Mouse (Mus musculus) kidney, adult 2 months (tissue): Measurements from ENCODE around the gene Nsl1. TPM values are rescaled to one million over a fixed set of nuclear protein-coding genes. Genes with fewer than 3 reads are reported as not detected.
A peak's percentile ranks its signal among the peaks of the same experiment; 100 is the strongest.
"Not testable (repeated sequence)": the region's sequence is repeated elsewhere in the genome, so short reads cannot be mapped to it uniquely, and the experiment has no call there.

Experiments used
- DNase-seq: peaks from one replicate; pipeline ENCODE4 v3.0.0; 2021
- H3K27ac ChIP-seq: fragments of 200-500 bp; 2 replicates; pipeline ENCODE4 v1.5.1; 2012; ENCODE audit warnings: low read depth, low read length, control low read depth, inconsistent platforms; ENCODE audit not compliant: insufficient read depth
- H3K27me3 ChIP-seq: fragments of 200-500 bp; replicated peaks from 2 replicates; pipeline ENCODE4 v1.6.1; 2012; ENCODE audit warnings: mild to moderate bottlenecking, moderate library complexity, low read length, inconsistent platforms; ENCODE audit not compliant: control insufficient read depth, insufficient read depth
- H3K36me3 ChIP-seq: fragments of 200-500 bp; 2 replicates; pipeline ENCODE4 v1.6.1; 2012; ENCODE audit warnings: mild to moderate bottlenecking, moderate library complexity, low read length, inconsistent platforms; ENCODE audit not compliant: control insufficient read depth, insufficient read depth
- H3K4me1 ChIP-seq: fragments of 200-500 bp; 2 replicates; pipeline ENCODE4 v1.6.1; 2011; ENCODE audit warnings: low read length; ENCODE audit not compliant: control insufficient read depth, insufficient read depth
- H3K4me3 ChIP-seq: fragments of 200-500 bp; 2 replicates; pipeline ENCODE4 v1.5.1; 2011; ENCODE audit warnings: mild to moderate bottlenecking, low read depth, low read length, control low read depth; ENCODE audit not compliant: insufficient read depth
- CTCF ChIP-seq: fragments of 200-500 bp; conservative IDR thresholded peaks from 2 replicates; pipeline ENCODE4 v1.5.1; 2011; ENCODE audit warnings: low read depth, mild to moderate bottlenecking, control low read depth, low read length, moderate library complexity, mixed read lengths; ENCODE audit not compliant: insufficient read depth, insufficient read length
- POLR2A ChIP-seq: fragments of 200-500 bp; IDR thresholded peaks from one replicate; pipeline ENCODE4 v1.6.1; 2011; ENCODE audit warnings: low read depth, low read length, control low read depth
- WGBS: fragments of 180-500 bp; shearing (Covaris S2); methylation state at CpG from one replicate; pipeline ENCODE4 v1.1.7; 2018; 5-methylcytosine and 5-hydroxymethylcytosine counted together
- polyA plus RNA-seq: library from polyadenylated mRNA; depleted of rRNA; stranded (reverse); fragments of >200 nt; gene quantifications from 2 replicates; pipeline ENCODE4 v1.2.3, GENCODE M21; 2012

The Nsl1 gene
- polyA plus RNA-seq, 1 experiment = 0.31 TPM

DNA sequence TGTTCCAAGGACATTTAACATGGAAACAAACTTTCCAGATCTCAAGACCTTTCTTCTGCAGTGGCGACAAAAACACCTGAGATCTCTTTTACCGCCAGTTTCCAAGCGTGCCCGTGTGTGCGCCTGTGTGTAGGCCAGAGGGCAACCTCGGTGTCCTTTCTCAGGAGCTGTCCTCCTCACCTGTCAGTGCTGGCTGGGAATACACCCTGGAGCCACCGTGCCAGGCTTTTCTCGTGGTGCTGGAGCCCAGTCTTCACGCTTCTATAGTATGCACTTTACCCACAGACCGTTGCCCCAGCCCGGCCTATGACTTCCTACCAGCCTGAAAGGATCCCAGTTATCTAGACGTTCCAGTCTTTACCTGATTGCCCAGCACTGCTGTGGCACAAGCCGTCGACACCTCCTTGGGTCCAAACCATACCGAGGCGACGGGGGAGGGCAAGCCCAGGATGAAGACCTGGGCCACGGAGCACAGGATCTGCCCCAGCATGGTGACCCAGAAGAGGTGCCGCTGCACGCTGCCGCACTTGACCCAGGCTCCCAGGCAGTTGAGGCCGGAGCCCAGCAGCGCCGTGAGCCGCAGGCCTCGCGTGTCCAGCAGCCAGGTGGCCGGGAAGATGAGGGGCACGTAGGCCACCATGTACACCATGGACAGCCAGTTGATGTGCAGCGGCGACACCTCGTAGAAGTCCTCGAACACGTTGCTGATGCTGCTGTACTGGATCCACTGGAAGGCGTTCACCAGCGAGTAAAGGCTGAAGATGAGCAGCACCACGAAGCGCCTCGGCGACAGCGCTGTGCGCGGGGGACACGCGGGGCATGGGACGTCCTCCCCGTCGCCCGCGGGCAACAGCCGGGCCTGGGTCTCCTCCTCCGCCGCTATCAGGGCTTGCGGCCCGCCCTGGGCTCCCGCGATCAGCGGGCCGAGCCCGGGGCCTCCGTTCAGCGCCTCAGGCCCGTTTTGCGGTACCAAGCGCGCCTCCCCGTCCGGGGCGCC is 37.5 kb upstream of the Nsl1 start:
- Histone ChIP-seq H3K27me3 (no peaks in the 10 kb centered on the region), H3K4me3 (peak overlapping the region; percentile 54), H3K27ac (peak overlapping the region; percentile 50), H3K4me1 (peaks cover 8% of the 10 kb centered on the region; the same call in 1 of the 2 replicates), H3K36me3 (no peaks in the 10 kb centered on the region)
- peak; percentile 25 for DNase-seq
- 6% methylated on average over 69 of the region's 69 CpGs for WGBS
- TF ChIP-seq POLR2A = no peak

- peak; percentile 99 for DNase-seq
- Histone ChIP-seq H3K4me1 (peaks cover 8% of the 10 kb centered on the region; the same call in 1 of the 2 replicates), H3K27me3 (no peaks in the 10 kb centered on the region), H3K36me3 (no peaks in the 10 kb centered on the region), H3K4me3 (peak within 1 kb of the TSS; percentile 54), H3K27ac (peak within 1 kb of the TSS; percentile 50)
- 2% methylated on average over 50 of the region's 50 CpGs for WGBS
- TF ChIP-seq CTCF = no peak
- TF ChIP-seq POLR2A = peak; percentile 72
Measured at GRCm38 (mm10) chr1:191026021-191026713, 36.6 kb upstream of the Nsl1 start, which contains the start of gene Flvcr1. Gene Flvcr1, minus strand, starts transcription at chr1:191026158.

GRCm38 (mm10) chr1:191030182-191030581 is 32.6 kb upstream of the Nsl1 start:
- H3K4me3 ChIP-seq = no peak overlapping the region
- DNase-seq = peak; percentile 37
- H3K27ac ChIP-seq = peak overlapping the region; percentile 31; the same call in 1 of the 2 replicates
- peaks cover 8% of the 10 kb centered on the region; the same call in 1 of the 2 replicates for H3K4me1 ChIP-seq
- 28% methylated on average over 10 of the region's 10 CpGs for WGBS
- TF ChIP-seq CTCF = no peak
- H3K36me3 ChIP-seq = no peaks in the 10 kb centered on the region
- H3K27me3 ChIP-seq = no peaks in the 10 kb centered on the region

DNA sequence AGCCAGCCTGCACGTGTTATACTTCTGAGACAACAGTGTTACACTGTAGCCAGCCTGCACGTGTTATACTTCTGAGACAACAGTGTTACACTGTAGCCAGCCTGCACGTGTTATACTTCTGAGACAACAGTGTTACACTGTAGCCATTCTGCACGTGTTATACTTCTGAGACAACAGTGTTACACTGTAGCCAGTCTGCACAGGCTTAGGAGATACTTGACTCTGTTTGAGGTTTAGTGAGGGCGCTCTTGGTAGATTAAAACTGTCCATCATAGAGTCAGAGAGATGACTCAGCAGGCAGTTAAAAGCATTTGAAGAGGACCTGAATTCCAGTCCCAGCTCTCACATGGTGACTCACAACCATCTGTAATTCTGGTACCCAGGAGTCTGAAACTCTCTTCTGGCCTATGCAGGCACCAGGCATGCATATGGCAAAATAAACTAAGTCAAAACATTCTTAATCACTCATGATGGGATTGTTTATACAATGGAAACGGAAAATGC is 31.8 kb upstream of the Nsl1 start:
- not testable (repeated sequence) for H3K4me3 ChIP-seq, H3K4me1 ChIP-seq, DNase-seq, H3K27me3 ChIP-seq, H3K27ac ChIP-seq, H3K36me3 ChIP-seq
- WGBS = 80% methylated on average over 6 of the region's 6 CpGs

- TF ChIP-seq CTCF (no peak), POLR2A (no peak)
- 72% methylated on average over 4 of the region's 4 CpGs for WGBS
- Histone ChIP-seq H3K27me3 (no peaks in the 10 kb centered on the region), H3K4me1 (no peaks in the 10 kb centered on the region), H3K4me3 (no peak overlapping the region), H3K36me3 (no peaks in the 10 kb centered on the region), H3K27ac (no peak overlapping the region)
- DNase-seq = no peak
Measured at GRCm38 (mm10) chr1:191035649-191036048, 27.2 kb upstream of the Nsl1 start.

DNA sequence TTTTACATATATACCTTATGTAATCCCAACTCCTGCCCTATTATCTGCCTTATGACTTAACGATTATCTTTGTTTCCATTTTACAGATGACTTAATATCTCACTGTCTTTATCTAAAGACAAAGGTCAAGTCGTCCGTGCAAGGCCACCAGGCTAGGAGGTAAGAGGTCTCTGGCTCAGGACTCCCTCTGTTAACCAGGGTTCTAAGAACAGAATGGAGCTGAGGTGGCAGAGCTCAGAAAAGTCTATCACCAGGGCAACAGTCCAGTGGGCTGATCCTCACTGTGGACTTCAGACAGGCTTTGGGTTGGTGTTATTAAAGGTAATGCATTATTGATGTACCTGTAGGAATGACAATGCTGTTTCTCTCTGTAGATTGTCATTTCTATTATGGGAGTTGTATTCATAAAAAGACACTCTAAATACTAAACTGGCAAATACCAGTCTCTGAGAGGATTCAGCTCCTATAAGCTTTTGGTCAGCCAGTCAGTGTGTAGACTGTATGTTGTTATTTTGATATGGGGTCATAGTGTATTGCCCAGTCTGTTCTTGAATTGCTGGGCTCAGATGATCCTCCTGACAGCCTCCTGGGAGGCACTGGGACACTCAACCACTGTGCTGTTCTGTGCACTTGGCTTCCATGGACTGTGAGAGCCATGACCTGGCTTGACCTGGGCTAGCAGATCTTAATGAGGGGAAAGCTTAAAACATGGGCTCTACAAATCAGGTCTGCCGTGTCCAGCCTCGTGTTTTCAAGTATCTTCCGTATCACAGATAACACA is 26.1 kb upstream of the Nsl1 start, which contains the start of gene Spata45:
Gene Spata45 (plus strand): TSS at position 86 of the 781 bp plus-strand sequence.
- H3K27ac ChIP-seq = no peak within 1 kb of the TSS
- H3K4me1 ChIP-seq = no peaks in the 10 kb centered on the region
- H3K36me3 ChIP-seq = no peaks in the 10 kb centered on the region
- peak; percentile 24 for DNase-seq
- 67% methylated on average over 6 of the region's 6 CpGs for WGBS
- H3K27me3 ChIP-seq = no peaks in the 10 kb centered on the region
- TF ChIP-seq POLR2A = no peak
- no peak for TF ChIP-seq CTCF
- H3K4me3 ChIP-seq = no peak within 1 kb of the TSS
